Mouse (Mus musculus) v-Abl transformed pro-B cells (cell line): ENCODE data around the gene Siglech.

Experiments
- in situ Hi-C, 2 experiments: fragments of 400-800 bp; cut with MboI; formaldehyde crosslinking; loops; one replicate each; pipeline ENCODE4 v1.15.1; 2025; ENCODE audit not compliant: unreplicated experiment in 2 of 2

Gene Siglech

GRCm38 (mm10) chr7:55767926-55768325 lies at the start of gene Siglech:
Gene Siglech, plus strand, starts transcription at chr7:55768178.
- in situ Hi-C loops: no loop called here

DNA sequence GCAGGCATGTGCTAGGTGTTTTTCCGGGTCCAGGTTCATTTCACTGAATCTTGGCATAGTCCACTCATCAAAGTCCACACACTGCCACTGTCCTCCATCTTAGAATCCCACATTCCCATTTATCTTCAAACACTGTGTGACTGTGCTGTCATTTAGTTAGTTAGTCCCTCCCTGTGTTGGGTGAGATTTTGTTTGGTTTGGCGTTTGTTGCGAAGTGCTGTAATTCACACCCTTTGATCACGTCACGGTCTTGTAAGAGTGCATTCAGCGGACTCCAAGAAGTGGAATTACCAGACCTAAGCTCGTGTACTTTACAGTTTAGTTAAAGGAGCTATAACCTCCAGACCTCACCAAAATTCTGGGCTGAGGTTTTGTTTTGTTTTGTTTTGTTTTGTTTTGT lies 45.3 kb upstream of the Siglech start:
- in situ Hi-C loops: no loop called here

DNA sequence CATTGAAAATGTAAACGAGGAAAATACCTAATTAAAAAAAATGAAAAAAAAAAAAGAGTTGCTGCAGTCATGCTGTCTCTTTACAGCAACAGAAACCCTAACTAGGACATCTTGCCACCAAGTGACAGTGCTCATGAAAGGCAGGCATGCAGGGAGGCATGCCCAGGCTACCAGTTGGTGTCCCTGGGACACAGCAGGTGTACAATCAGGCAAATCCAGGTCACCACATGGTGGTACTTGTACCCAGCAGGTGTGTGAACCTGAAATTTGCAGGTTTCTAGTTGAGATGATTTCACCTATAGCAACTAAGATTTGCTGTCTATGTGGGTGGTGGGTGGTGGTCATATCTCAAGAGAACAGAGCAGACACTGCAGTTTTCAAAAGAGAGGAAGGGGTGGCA lies 39.1 kb upstream of the Siglech start:
- in situ Hi-C loops: no loop called here

- in situ Hi-C loops: no loop called here
These were observed 33.5 kb upstream of the Siglech start for GRCm38 (mm10) chr7:55734483-55734882.

DNA sequence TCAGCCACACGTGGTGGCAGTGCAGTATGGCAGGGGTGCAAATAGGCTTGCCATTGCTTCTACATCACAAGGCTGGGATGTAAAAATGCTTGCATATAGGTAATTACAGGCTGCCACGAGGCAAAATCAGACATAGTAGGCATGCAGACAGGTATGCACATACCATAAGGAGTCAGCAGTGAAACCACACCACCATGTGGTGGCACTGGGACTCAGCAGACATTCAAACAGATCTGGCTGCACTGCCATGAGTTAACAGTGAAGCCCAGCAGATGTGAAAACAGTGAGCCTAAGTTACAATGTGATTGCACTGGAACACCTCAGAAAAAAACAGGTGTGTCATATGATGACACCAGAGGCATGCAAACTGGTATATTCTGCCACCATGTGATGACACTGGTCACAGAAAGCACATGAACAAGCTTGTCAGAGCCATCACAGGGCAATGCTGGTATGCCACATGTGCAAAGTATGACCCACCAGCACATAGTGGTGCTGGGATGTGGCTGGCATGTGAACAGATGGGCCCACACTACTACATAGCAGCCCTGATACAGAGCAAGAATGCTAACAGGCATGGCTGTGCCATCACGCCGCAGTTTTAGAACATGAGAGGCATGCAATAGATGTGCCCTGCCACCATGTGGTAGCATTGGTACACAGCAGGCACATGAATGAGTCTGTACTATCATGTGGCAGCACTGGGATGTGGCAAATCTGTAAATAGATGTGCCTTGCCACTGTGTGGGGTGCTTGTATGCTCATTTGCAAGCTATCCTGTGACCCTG lies 30.7 kb upstream of the Siglech start:
- in situ Hi-C loops: no loop called here

DNA sequence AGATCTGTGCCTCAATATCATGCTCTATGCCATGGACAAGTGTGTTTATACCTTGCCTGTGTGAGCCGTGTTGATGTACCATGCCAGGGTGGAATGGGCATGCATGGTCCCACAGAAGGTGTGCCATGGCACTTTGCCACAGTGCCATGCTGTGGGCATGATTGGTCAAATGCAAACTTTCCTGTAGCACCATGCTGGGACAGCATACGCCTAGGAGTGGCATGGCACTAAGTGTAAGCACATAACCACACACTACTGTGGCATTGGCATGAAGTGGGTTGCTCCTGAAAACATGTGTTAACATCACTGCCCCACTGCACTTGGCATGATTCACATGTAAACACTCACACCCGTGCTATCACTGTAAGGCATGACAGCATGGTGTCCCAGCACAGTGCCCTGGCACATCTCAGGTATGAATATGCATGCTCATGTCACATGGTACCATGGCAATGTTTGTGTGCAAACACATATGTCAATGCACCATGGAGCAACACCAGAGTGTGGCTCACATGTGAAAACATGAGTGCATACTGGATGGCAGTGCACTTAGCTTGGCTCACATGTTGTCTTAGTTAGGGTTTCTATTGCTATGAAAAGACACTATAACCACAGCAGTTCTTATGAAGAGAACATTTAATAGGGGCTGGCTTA lies 24.2 kb upstream of the Siglech start:
- in situ Hi-C loops: loop anchor here in 1 of 2 experiments (5.0 kb wide), 1 partner anchor 39 kb away; no protein-coding TSS in a partner anchor

DNA sequence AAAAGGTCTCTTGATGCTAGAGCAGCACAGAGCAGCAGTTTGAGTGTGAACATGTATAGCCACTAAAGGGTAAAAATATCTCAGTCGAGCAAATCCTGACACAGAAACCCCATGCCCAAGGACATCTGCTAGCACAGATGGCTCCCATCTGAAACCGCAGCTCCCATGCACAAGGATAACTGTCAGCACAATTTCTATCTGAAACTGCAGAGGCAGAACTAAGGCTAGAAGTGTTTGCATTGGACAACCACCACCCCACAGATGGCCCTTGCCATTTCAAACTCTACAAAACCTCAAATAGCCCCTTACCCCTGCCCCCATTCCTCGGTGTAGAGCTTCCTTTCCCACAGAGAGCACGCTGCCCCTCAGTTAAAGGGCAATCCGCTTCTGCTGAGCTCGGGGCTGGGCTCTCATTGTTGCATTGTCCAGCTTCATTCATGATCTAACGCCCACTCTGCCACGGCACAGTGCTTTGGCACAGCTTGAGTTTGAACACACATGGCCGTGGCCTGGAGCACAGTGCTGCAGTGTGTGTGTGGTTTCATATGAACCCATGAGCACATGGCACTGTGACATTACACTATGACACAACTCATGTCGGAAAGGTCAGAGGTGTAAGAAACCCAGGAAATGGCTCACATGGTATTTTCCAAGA lies 23.3 kb upstream of the Siglech start:
- in situ Hi-C loops: loop anchor here in 1 of 2 experiments (5.0 kb wide), 1 partner anchor 38 kb away; no protein-coding TSS in a partner anchor

- in situ Hi-C loops: no loop called here
These were observed 17.1 kb upstream of the Siglech start for GRCm38 (mm10) chr7:55750841-55751240.

GRCm38 (mm10) chr7:55759346-55759745 lies 8.6 kb upstream of the Siglech start:
- in situ Hi-C loops: no loop called here

- in situ Hi-C loops: loop anchor here in 1 of 2 experiments (5.0 kb wide), 1 partner anchor 38 kb away; no protein-coding TSS in a partner anchor
These were observed 12.0 kb downstream of the Siglech start for GRCm38 (mm10) chr7:55780011-55780410.

DNA sequence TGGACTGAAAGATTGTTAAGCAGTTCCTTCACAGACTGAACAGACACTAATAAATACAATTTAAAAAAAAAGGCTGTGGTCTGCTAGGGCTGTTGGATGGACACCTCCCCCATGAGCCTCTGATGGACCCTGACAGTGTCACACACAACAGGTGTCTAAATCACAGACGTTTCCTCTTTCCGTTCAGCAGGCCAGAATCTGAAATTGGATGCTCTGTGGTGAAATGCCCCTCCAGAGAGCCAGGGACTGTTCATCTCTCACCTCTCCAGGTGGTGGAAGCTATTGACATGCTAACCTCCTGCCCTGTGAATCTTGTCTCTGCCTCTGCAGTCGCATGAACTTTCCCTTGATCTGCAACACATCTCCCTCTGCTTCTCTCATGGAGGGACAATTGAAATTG lies 14.5 kb downstream of the Siglech start:
- in situ Hi-C loops: loop anchor here in 1 of 2 experiments (5.0 kb wide), 1 partner anchor 40 kb away; no protein-coding TSS in a partner anchor

DNA sequence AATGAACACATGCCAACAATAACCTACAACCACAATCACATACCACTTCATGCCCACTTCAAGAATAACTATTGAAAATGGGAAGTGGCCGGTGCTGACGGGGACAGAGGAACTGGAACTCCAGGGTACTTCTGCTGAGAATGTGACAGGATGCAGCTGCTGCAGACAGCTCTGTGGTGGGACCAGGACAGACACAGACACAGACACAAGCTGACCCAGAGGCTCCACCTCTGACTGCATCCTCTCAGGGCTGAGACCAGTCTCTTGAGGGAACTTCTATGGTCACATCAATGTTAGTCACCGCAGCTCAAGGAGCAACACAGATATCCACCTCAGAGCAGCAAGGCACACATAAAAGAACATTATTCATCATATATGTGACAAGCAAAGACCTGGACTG lies 16.6 kb downstream of the Siglech start:
- in situ Hi-C loops: loop anchor here in 1 of 2 experiments (5.0 kb wide), 1 partner anchor 42 kb away; no protein-coding TSS in a partner anchor

- in situ Hi-C loops: loop anchor here in 1 of 2 experiments (10.0 kb wide), 1 partner anchor 174 kb away; the partner anchor contains the start of gene Nipa2
These were observed 22.6 kb downstream of the Siglech start for GRCm38 (mm10) chr7:55790586-55790985.

DNA sequence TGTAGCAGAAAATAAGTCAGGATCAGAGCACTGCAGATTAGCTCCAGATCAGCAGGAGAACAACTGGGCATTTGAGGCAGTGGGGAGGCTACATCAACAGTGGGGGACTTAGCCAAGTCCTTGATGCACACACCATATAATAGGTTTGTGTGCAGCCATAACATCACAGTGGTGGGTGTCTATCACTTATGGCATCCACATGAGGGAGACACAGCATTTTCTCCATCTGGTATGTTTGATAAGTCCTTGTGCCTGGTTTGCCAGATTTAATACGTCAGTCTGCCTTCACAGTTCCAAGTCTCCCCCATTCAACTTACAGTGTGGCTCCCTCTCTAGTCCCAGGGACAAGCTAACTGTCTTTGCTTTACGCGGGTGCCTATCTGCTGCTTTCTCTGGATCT lies 24.3 kb downstream of the Siglech start:
- in situ Hi-C loops: loop anchor here in 1 of 2 experiments (10.0 kb wide), 1 partner anchor 173 kb away; the partner anchor contains the start of gene Nipa2

DNA sequence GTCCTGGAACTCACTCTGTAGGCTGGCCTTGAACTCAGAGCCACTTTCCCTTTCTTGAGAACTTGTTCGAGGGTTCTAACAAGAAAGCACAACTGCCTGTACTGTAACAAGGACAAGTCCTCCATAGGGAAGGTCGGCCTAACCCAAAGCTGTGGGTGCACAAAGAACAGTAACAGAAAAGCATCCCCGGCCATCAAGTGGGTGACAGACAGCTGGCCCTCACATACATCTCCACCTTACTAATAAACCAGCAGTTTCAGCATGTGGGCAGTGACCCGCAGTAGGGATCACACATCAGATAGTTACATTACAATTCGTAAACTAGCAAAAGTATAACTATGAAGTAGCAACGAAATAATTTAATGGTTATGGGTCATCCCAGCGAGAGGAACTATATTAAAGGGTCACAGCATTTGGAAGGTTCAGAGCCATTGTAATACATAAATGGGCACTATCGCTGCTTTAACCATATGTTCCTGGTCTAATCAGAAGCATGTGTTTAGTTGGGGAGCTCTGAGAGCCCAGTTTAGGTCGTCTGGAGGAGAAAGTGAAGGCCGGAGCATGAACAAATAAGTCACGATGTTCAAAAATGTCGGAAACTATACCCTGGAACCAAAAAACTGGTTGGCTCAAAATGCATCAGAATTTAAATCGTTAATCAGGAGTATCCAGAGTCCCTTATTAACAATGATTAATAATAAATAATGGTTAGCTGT lies 25.4 kb downstream of the Siglech start:
- in situ Hi-C loops: loop anchor here in 1 of 2 experiments (10.0 kb wide), 1 partner anchor 171 kb away; the partner anchor contains the start of gene Nipa2

- in situ Hi-C loops: loop anchor here in 1 of 2 experiments (10.0 kb wide), 1 partner anchor 171 kb away; the partner anchor contains the start of gene Nipa2
These were observed 26.1 kb downstream of the Siglech start, which contains the start of gene Tubgcp5 for GRCm38 (mm10) chr7:55793952-55794603. Gene Tubgcp5, plus strand, starts transcription at chr7:55794154.

DNA sequence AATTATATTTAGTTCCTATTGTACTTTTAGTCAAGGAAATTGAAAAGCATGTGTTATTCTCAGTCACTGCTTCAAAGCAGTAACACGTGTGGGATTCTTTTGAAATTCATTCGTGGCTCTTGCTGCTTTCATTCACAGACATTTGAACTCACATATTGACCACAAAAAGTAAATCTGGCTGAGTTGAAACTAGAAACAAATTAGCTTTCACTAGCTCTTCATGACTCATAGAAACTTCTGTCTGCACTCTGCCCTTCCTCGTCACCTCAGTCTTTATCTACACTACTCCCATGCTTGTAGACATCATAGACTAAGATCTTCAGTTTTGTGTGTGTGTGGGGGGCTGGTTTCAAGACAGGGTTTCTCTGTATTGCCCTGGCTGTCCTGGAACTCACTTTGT lies 32.0 kb downstream of the Siglech start:
- in situ Hi-C loops: loop anchor here (10.0 kb wide), 2 partner anchors 165 to 305 kb away; partner anchors contain the start of gene Nipa2 (in 1 of the 2)

DNA sequence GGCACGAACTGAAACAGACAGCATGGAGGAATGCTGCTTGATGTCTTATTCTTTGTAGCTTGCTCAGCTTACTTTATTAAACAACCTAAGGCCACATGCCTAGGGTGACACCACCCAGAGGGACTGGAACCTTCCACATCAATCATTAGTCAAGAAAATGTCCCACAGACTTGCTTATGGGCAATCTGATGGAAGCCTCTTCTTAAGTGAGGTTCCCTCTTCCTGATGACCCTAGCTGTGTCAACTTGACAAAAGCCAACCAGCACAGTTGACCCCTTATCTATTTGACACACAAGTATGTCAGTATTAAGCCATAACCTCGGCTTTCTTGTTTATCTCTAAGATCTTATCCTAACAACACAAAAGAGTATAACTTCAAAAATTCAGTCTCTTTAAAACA lies 42.0 kb downstream of the Siglech start:
- in situ Hi-C loops: loop anchor here in 1 of 2 experiments (10.0 kb wide), 2 partner anchors 295 to 395 kb away; no protein-coding TSS in a partner anchor

- in situ Hi-C loops: no loop called here
These were observed 56.5 kb downstream of the Siglech start for GRCm38 (mm10) chr7:55824468-55824867.
